Mouse (Mus musculus): Measurements from ENCODE around the gene Samd4.

DNA sequence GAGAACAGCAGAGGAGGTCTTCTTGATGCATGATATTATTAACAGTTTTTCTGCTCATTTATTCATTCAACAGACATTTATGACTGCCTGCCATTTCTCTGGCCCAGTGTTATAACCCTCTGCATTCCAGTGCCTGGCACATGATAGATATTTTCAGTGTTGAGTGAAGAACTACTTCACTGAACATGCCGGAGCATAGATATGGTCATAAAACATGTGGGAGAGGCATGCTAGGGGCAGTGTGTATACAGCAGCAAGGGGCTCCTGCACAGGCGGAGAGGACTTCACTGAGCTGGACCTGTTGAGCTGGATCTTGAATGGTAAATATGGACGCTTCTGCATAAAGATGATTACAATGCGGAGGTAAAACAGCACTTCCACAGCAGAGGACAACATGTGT lies 6.4 kb downstream of the Samd4 start:
- TF ChIP-seq POLR2A (IDR thresholded peaks at IDR 0.05; ENCODE audit: low read depth, low read length) (no peak), CTCF (IDR thresholded peaks at IDR 0.05; ENCODE audit: borderline replicate concordance, insufficient read depth, low read length) (no peak)
